Mouse (Mus musculus) heart, embryonic 15.5 days (tissue): ENCODE measurements at regions not wholly inside any gene's neighbourhood (a gene's known extent, or its start where the extent isn't known, plus 50 kb on each side); places are given as distances from the start of the nearest gene placed in this dataset.
A peak's percentile ranks its signal among the peaks of the same experiment; 100 is the strongest.

Experiments
- ATAC-seq: fragments of 200-750 bp; cut with Nextera tagmentation; replicated peaks from 2 replicates; pipeline ENCODE4 v1.8.0; 2017; ENCODE audit warnings: low read depth, moderate TSS enrichment; ENCODE audit not compliant: insufficient number of reproducible peaks, insufficient read depth, low FRiP score
- H3K27ac ChIP-seq: fragments of 300-500 bp; sonication (generic); 2 replicates; pipeline ENCODE4 v1.5.1; 2015; ENCODE audit warnings: mild to moderate bottlenecking, inconsistent platforms
- H3K27me3 ChIP-seq: fragments of 300-500 bp; sonication (generic); 2 replicates; pipeline ENCODE4 v1.6.1; 2015; ENCODE audit warnings: inconsistent platforms
- H3K36me3 ChIP-seq: fragments of 300-500 bp; sonication (generic); 2 replicates; pipeline ENCODE4 v1.6.1; 2015; ENCODE audit warnings: mild to moderate bottlenecking, inconsistent platforms
- H3K4me1 ChIP-seq: fragments of 300-500 bp; sonication (generic); replicated peaks from 2 replicates; pipeline ENCODE4 v1.6.1; 2015; ENCODE audit warnings: inconsistent platforms
- H3K4me2 ChIP-seq: fragments of 300-500 bp; sonication (generic); 2 replicates; pipeline ENCODE4 v1.6.1; 2015; ENCODE audit warnings: inconsistent platforms, mild to moderate bottlenecking, moderate library complexity
- H3K4me3 ChIP-seq: fragments of 300-500 bp; sonication (generic); 2 replicates; pipeline ENCODE4 v1.5.1; 2015; ENCODE audit warnings: mild to moderate bottlenecking, inconsistent platforms
- H3K9ac ChIP-seq: fragments of 300-500 bp; sonication (generic); 2 replicates; pipeline ENCODE4 v1.6.1; 2015; ENCODE audit warnings: mild to moderate bottlenecking, inconsistent platforms
- H3K9me3 ChIP-seq: fragments of 300-500 bp; sonication (generic); replicated peaks from 2 replicates; pipeline ENCODE4 v1.6.1; 2016; ENCODE audit warnings: inconsistent platforms
- WGBS: fragments of 180-500 bp; shearing (Covaris S2); methylation state at CpG from one replicate; pipeline ENCODE4 v1.1.7; 2015; ENCODE audit warnings: mixed read lengths; 5-methylcytosine and 5-hydroxymethylcytosine counted together

GRCm38 (mm10) chr5:46406969-46407368, 549.6 kb upstream of the Lcorl start:
- no peak overlapping the region for H3K4me2 ChIP-seq
- no peak overlapping the region for H3K4me3 ChIP-seq
- H3K27me3 ChIP-seq = no peaks in the 10 kb centered on the region
- no peak overlapping the region for H3K27ac ChIP-seq
- no peak overlapping the region for H3K9ac ChIP-seq
- ATAC-seq = no peak
- no peaks in the 10 kb centered on the region for H3K36me3 ChIP-seq
- WGBS = 77% methylated on average over 2 of the region's 2 CpGs
- H3K4me1 ChIP-seq = no peaks in the 10 kb centered on the region
- H3K9me3 ChIP-seq = no peaks in the 10 kb centered on the region

- 43% methylated on average over 3 of the region's 3 CpGs for WGBS
- Histone ChIP-seq H3K27ac (no peak overlapping the region), H3K9ac (no peak overlapping the region)
Measured at GRCm38 (mm10) chr5:46406404-46406803, 549.0 kb upstream of the Lcorl start.

GRCm38 (mm10) chr5:46386591-46386990, 529.2 kb upstream of the Lcorl start:
- Histone ChIP-seq H3K9me3 (no peaks in the 10 kb centered on the region), H3K4me3 (no peak overlapping the region), H3K27ac (no peak overlapping the region), H3K4me2 (no peak overlapping the region), H3K27me3 (no peaks in the 10 kb centered on the region), H3K4me1 (no peaks in the 10 kb centered on the region), H3K36me3 (no peaks in the 10 kb centered on the region), H3K9ac (no peak overlapping the region)
- no peak for ATAC-seq
- WGBS = 54% methylated on average over 2 of the region's 2 CpGs

More at GRCm38 (mm10) chr5:46406404-46406803, 549.0 kb upstream of the Lcorl start:
- no peaks in the 10 kb centered on the region for H3K4me1 ChIP-seq
- H3K4me2 ChIP-seq = no peak overlapping the region
- ATAC-seq = no peak
- H3K4me3 ChIP-seq = no peak overlapping the region
- no peaks in the 10 kb centered on the region for H3K27me3 ChIP-seq
- H3K36me3 ChIP-seq = no peaks in the 10 kb centered on the region
- no peaks in the 10 kb centered on the region for H3K9me3 ChIP-seq

- no peak overlapping the region for H3K4me2 ChIP-seq
- H3K4me3 ChIP-seq = no peak overlapping the region
- H3K9ac ChIP-seq = no peak overlapping the region
- H3K9me3 ChIP-seq = no peaks in the 10 kb centered on the region
- ATAC-seq = no peak
- WGBS = 55% methylated on average over 1 of the region's 1 CpGs
- H3K4me1 ChIP-seq = no peaks in the 10 kb centered on the region
- no peaks in the 10 kb centered on the region for H3K36me3 ChIP-seq
- H3K27ac ChIP-seq = no peak overlapping the region
- H3K27me3 ChIP-seq = no peaks in the 10 kb centered on the region
Measured at GRCm38 (mm10) chr5:46367328-46367727, 509.9 kb upstream of the Lcorl start.

GRCm38 (mm10) chr5:46363661-46364060, 506.2 kb upstream of the Lcorl start:
- no peaks in the 10 kb centered on the region for H3K36me3 ChIP-seq
- H3K4me1 ChIP-seq = no peaks in the 10 kb centered on the region
- H3K9me3 ChIP-seq = no peaks in the 10 kb centered on the region
- no peak overlapping the region for H3K4me3 ChIP-seq
- WGBS = 62% methylated on average over 2 of the region's 2 CpGs
- ATAC-seq = no peak
- no peaks in the 10 kb centered on the region for H3K27me3 ChIP-seq
- no peak overlapping the region for H3K9ac ChIP-seq
- no peak overlapping the region for H3K4me2 ChIP-seq
- H3K27ac ChIP-seq = no peak overlapping the region

GRCm38 (mm10) chr5:46361637-46362036, 504.2 kb upstream of the Lcorl start:
- 28% methylated on average over 1 of the region's 1 CpGs for WGBS
- H3K4me1 ChIP-seq = no peaks in the 10 kb centered on the region
- no peak overlapping the region for H3K9ac ChIP-seq
- no peaks in the 10 kb centered on the region for H3K27me3 ChIP-seq
- H3K36me3 ChIP-seq = no peaks in the 10 kb centered on the region
- no peak overlapping the region for H3K4me2 ChIP-seq
- H3K27ac ChIP-seq = no peak overlapping the region
- no peaks in the 10 kb centered on the region for H3K9me3 ChIP-seq
- H3K4me3 ChIP-seq = no peak overlapping the region
- ATAC-seq = no peak

- ATAC-seq = no peak
- Histone ChIP-seq H3K4me1 (no peaks in the 10 kb centered on the region), H3K9me3 (no peaks in the 10 kb centered on the region), H3K4me2 (no peak overlapping the region), H3K27ac (no peak overlapping the region), H3K9ac (no peak overlapping the region), H3K36me3 (no peaks in the 10 kb centered on the region), H3K27me3 (no peaks in the 10 kb centered on the region), H3K4me3 (no peak overlapping the region)
- WGBS = 86% methylated on average over 5 of the region's 5 CpGs
Measured at GRCm38 (mm10) chr5:46348448-46348847, 491.0 kb upstream of the Lcorl start.

- H3K9me3 ChIP-seq = no peaks in the 10 kb centered on the region
- no peak overlapping the region for H3K9ac ChIP-seq
- H3K36me3 ChIP-seq = no peaks in the 10 kb centered on the region
- H3K4me1 ChIP-seq = no peaks in the 10 kb centered on the region
- H3K4me2 ChIP-seq = peak overlapping the region; percentile 40; the same call in 1 of the 2 replicates
- H3K27ac ChIP-seq = no peak overlapping the region
- WGBS = 16% methylated on average over 16 of the region's 16 CpGs
- H3K27me3 ChIP-seq = no peaks in the 10 kb centered on the region
- H3K4me3 ChIP-seq = no peak overlapping the region
- ATAC-seq = no peak
Measured at GRCm38 (mm10) chr5:46347368-46348083, 490.1 kb upstream of the Lcorl start.

GRCm38 (mm10) chr5:46338461-46338860, 481.0 kb upstream of the Lcorl start:
- H3K4me1 ChIP-seq = no peaks in the 10 kb centered on the region
- H3K4me3 ChIP-seq = no peak overlapping the region
- H3K9ac ChIP-seq = no peak overlapping the region
- WGBS = 72% methylated on average over 2 of the region's 2 CpGs
- no peaks in the 10 kb centered on the region for H3K27me3 ChIP-seq
- no peak overlapping the region for H3K4me2 ChIP-seq
- no peak overlapping the region for H3K27ac ChIP-seq
- no peaks in the 10 kb centered on the region for H3K9me3 ChIP-seq
- no peaks in the 10 kb centered on the region for H3K36me3 ChIP-seq
- no peak for ATAC-seq

GRCm38 (mm10) chr5:46330880-46331279, 473.5 kb upstream of the Lcorl start:
- Histone ChIP-seq H3K27ac (no peak overlapping the region), H3K4me2 (no peak overlapping the region), H3K4me1 (no peaks in the 10 kb centered on the region), H3K4me3 (no peak overlapping the region), H3K36me3 (no peaks in the 10 kb centered on the region), H3K27me3 (no peaks in the 10 kb centered on the region), H3K9ac (no peak overlapping the region), H3K9me3 (no peaks in the 10 kb centered on the region)
- no peak for ATAC-seq
- WGBS = 48% methylated on average over 1 of the region's 1 CpGs
